Mouse (Mus musculus) R1 (cell line): ENCODE results near the gene Olfr112.
A peak's percentile ranks its signal among the peaks of the same experiment; 100 is the strongest.
"Not testable (repeated sequence)": the region's sequence is repeated elsewhere in the genome, so short reads cannot be mapped to it uniquely, and the experiment has no call there.

ENCODE experiments used
- DNase-seq: peaks from one replicate; pipeline ENCODE4 v3.0.0-alpha.2; 2018; ENCODE audit warnings: low read depth, low spot score

The Olfr112 gene

DNA sequence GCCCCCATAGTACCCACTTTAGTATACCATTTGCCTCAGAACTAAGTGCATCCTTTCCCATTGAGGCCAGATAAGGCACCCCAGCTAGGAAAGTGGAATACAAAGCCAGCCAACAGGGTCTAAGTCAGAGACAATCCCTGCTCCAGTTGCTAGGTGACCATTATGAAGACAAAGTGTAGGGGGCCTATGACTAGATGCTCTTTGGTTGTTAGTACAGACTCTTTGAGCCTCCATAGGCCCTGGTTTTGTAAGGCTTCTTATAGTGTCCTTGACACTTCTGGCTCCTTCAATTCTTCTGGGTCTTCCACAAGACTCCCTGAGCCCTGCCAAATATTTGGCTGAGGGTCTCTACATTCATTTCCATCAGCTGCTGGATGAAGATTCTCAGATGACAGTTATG, at the start of gene Olfr112:
Gene Olfr112 (minus strand): TSS at position 101 of the 400 bp plus-strand sequence.
- DNase-seq: peak; percentile 27

DNA sequence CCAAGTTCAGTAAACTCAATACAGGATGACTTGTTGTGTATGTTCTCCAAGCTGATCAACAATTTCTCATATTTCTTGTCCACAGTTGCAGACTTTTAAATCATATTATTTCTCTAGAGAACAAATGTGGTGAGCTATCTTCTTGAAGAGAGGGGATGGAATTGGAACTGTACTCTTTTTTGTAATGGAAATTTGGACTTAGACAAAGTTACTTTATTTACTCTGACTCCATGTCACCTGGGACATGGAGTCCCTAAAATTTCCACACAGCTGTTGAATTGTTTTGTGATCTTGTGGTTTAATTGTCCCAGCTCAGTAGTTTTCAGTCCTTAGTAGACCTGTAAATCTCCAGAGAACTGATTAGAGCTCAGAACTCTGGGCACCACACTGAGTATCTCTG, 23.4 kb upstream of the Olfr112 start, which contains the start of gene Olfr114:
Gene Olfr114 (minus strand): TSS at position 101 of the 400 bp plus-strand sequence.
- DNase-seq: no peak

DNA sequence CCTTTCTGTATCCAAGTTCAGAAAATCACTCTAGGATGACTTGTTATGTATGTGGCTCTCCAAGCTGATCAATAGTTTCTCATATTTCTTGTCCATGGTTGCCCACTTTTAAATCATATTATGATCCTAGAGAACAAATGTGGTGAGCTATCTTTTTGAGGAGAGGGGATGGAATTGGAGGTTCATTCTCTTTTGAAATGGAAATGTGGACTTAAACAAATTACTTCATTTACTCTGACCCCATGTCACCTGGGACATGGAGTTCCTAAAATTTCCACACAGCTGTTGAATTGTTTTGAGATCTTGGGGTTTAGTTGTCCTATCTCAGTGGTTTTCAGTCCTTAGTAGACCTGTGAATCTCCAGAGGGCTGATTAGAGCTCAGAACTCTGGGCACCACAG, 8.3 kb upstream of the Olfr112 start, which contains the start of gene Olfr113:
Gene Olfr113 (minus strand): TSS at position 101 of the 400 bp plus-strand sequence.
- DNase-seq: no peak

DNA sequence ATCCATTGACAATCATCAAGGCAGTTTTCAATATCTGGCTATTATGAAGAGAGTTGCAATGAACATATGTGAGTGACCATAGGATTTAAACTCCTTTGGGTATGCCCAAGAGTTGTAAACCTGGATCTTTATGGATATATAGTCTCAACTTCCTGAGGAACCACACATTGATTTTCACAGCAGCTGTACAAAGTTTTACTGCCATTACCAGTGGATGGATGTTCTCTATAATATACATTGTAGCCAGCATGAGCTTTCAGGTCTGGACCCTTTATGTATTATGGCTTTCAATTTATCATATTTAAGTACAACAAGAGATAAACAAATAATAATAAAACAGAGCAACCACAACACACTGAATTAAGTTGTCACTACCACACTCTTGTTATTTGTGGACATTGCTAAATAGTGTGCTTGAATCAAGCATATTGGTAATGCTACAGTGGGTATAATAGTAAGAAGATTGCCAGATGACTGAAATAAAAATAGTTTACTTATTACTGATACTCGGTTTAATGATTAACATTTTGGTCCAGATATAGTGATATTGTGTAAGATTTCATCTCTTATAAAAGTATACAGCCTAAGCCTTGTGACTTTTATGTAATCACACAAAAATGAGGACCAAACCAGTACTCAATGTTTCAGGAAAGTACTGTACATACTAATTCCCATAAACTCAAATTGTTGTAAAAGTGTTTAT, 10.2 kb downstream of the Olfr112 start:
- DNase-seq: no peak

DNA sequence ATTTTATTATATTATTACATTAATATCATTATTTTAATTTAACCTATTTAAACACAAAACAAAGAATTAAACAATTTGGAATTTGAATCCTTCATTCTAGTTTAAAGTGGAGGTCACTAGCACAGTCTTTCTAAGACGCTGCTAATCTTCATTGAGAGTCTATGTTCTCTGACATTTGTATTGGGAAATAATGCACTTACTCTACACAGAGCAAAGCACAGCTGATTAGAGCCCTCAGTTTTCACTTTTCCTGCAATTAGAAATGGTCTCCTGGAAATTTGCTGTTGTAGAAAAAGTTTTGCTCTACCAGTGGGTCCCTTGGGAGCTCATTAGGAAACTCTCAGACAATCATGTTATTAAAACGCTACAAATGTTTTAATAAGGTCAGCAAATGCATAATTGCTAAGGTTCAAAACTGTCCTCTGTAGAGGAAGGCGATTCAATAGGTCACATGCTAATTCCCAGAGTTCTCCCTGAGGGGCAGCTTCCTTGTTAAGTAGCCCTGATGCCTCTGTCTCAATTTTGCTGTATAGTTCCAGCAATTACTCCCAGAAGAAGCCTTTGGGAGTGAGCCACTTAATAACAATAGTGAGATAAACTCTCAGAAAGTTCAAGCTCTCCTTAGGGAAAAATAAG, 25.3 kb downstream of the Olfr112 start:
- no peak for DNase-seq

DNA sequence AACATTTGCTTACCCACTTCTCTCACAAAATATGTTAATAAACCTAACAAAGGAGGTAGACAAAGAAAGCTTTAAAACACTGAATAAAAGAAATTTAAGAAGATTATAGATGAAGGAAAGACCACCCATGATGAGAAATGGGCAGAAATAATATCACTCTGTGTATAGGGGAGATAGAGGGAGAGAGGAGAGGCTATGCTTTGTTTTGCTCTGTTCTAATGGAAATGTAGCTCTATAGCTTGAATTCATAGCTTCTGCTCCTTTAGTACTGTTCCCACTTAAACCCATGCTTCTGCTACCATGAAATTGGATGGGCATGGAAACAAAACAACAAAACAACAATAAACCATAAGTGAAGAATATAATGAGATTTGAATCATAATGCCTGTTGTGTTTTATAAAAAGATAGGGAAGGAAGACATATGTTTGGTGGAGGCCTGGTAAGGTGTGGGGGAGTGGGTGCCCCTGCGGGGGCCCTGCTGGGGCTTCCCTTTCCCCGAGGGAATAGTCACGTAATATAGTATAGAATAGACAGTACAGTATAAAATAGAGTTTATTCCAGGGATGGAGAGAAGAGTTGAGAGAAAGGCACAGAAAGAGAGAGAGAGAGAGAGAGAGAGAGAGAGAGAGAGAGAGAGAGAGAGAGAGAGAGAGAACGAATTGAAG, 27.7 kb downstream of the Olfr112 start:
- DNase-seq: no peak

DNA sequence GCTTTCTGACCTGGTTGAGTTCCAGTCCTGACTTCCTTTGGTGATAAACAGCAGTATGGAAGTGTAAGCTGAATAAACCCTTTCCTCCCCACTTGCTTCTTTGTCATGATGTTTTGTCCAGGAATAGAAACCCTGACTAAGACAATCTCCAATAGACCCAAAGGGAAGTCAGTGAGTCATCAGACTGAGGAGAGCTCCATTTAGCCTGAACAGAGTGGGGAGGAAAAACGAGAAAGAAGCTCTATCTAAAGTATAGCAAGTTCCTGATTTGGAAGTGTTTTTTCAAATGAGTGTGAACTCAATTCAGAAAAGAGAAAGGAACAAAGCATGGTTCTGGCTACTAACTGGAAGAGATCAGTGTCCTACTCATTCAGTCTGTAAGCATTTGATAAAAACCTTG, 30.8 kb downstream of the Olfr112 start:
- peak; percentile 27 for DNase-seq

DNA sequence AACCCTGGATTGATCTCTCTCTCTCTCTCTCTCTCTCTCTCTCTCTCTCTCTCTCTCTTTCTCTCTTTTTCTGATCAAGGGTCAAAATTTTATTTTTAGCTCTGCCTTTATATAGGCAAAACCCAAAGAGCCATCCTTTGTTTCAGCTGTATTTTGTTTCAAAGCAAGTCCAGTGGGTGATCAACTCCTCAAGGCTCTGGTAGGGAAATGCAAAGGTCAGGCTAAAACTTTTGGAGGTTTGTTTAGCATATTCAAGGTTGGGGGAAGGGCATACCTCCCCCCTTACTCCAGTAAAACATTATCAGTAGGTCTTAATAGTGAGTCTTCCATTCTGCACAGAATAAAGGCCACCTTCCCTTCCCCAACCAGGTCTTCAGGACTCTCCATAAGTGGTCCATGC, 34.1 kb downstream of the Olfr112 start:
- DNase-seq: peak; percentile 95

DNA sequence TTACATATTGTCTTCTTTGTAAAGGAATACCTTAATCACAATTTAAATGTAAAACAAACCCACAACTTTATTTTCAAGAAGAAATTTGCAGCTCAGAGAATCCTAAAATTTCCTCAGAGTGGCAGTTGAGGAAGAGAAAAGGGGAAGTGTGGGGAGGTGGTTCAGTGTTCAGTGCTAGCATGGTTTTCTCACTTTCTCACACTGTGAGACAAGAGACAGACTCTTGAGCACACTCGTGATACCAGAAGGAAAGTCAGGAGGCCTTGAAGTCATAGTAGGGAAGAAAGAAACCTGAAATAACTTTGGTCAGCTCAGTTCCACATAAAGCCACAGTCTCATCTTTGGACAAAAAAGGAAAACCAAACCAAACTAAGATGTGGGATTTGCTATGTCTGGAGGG, 43.8 kb downstream of the Olfr112 start:
- not testable (repeated sequence) for DNase-seq

DNA sequence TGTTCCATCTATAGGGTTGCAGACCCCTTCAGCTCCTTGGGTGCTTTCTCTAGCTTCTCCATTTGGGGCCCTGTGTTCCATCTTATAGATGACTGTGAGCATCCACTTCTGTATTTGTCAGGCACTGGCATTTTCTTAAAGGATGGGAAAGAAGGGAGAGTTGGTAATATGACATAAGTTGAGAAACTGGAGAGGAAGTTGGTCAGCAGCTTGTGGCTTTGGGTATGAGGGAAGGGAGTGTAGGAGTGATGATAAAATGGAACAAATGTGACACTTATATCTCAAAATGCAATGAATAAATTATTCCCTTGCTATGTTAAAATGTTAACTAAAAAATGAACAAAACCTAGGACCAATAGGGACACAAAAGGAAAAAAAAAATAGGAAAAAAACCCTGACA, 44.6 kb downstream of the Olfr112 start:
- not testable (repeated sequence) for DNase-seq
